Mouse (Mus musculus) spleen, adult 18-20 months (tissue): Measurements from ENCODE around the gene Nid1.
"Not testable (repeated sequence)": the region's sequence is repeated elsewhere in the genome, so short reads cannot be mapped to it uniquely, and the experiment has no call there.

Experiments used
- DNase-seq, 2 experiments: peaks; one replicate each; pipeline ENCODE4 v3.0.0; 2022; ENCODE audit warnings: mixed read lengths in 2 of 2

Nid1 gene

GRCm38 (mm10) chr13:13493517-13493916 lies 56.2 kb downstream of the Nid1 start:
- no peak for DNase-seq

- no peak for DNase-seq
Measured at GRCm38 (mm10) chr13:13498022-13498421, 60.7 kb downstream of the Nid1 start.

- DNase-seq: no peak
Measured at GRCm38 (mm10) chr13:13502406-13502805, 65.1 kb downstream of the Nid1 start.

GRCm38 (mm10) chr13:13503695-13504386 lies 66.5 kb downstream of the Nid1 start:
- DNase-seq: no peak

GRCm38 (mm10) chr13:13505063-13505462 lies 67.7 kb downstream of the Nid1 start:
- DNase-seq: no peak

- DNase-seq: no peak
Measured at GRCm38 (mm10) chr13:13506556-13506955, 69.2 kb downstream of the Nid1 start.

GRCm38 (mm10) chr13:13514861-13515260 lies 77.5 kb downstream of the Nid1 start:
- DNase-seq: no peak

- peak; percentile 75 to 91 for DNase-seq
Measured at GRCm38 (mm10) chr13:13516376-13517225, 79.2 kb downstream of the Nid1 start.

- DNase-seq: no peak
Measured at GRCm38 (mm10) chr13:13518114-13518513, 80.8 kb downstream of the Nid1 start.

- peak; percentile 42 to 46 for DNase-seq
Measured at GRCm38 (mm10) chr13:13520436-13520835, 83.1 kb downstream of the Nid1 start.

GRCm38 (mm10) chr13:13523625-13524584 lies 86.6 kb downstream of the Nid1 start:
- peak; percentile 58 to 59 for DNase-seq

GRCm38 (mm10) chr13:13525205-13525604 lies 87.9 kb downstream of the Nid1 start:
- DNase-seq: no peak

GRCm38 (mm10) chr13:13525877-13526276 lies 88.5 kb downstream of the Nid1 start:
- DNase-seq: no peak

- peak; percentile 32 to 41 for DNase-seq
Measured at GRCm38 (mm10) chr13:13529115-13529542, 91.8 kb downstream of the Nid1 start.

- DNase-seq: no peak
Measured at GRCm38 (mm10) chr13:13530913-13531312, 93.6 kb downstream of the Nid1 start.

- DNase-seq: no peak
Measured at GRCm38 (mm10) chr13:13531923-13532322, 94.6 kb downstream of the Nid1 start.

- DNase-seq: no peak
Measured at GRCm38 (mm10) chr13:13536555-13536954, 99.2 kb downstream of the Nid1 start.

- no peak for DNase-seq
Measured at GRCm38 (mm10) chr13:13537272-13538015, 100.1 kb downstream of the Nid1 start.

- no peak for DNase-seq
Measured at GRCm38 (mm10) chr13:13538585-13539300, 101.4 kb downstream of the Nid1 start.

- not testable (repeated sequence) for DNase-seq
Measured at GRCm38 (mm10) chr13:13543073-13543472, 105.7 kb downstream of the Nid1 start.

- DNase-seq: no peak
Measured at GRCm38 (mm10) chr13:13546792-13547191, 109.4 kb downstream of the Nid1 start.
